Mouse (Mus musculus) lung, embryonic 15.5 days (tissue): ENCODE measurements at regions not wholly inside any gene's neighbourhood (a gene's known extent, or its start where the extent isn't known, plus 50 kb on each side); places are given as distances from the start of the nearest gene placed in this dataset.

Source experiments
- ATAC-seq: fragments of 200-750 bp; cut with Nextera tagmentation; 2 replicates; pipeline ENCODE4 v1.8.0; 2017; ENCODE audit warnings: moderate number of reproducible peaks, borderline replicate concordance; ENCODE audit not compliant: low FRiP score, low TSS enrichment; ENCODE audit errors: extremely low read depth
- H3K27ac ChIP-seq: fragments of 300-500 bp; sonication (generic); 2 replicates; pipeline ENCODE4 v1.5.1; 2015; ENCODE audit warnings: moderate library complexity, mild to moderate bottlenecking, inconsistent platforms
- H3K27me3 ChIP-seq: fragments of 300-500 bp; sonication (generic); 2 replicates; pipeline ENCODE4 v1.6.1; 2015; ENCODE audit warnings: inconsistent platforms
- H3K36me3 ChIP-seq: fragments of 300-500 bp; sonication (generic); 2 replicates; pipeline ENCODE4 v1.6.1; 2015; ENCODE audit warnings: inconsistent platforms
- H3K4me1 ChIP-seq: fragments of 300-500 bp; sonication (generic); 2 replicates; pipeline ENCODE4 v1.6.1; 2015; ENCODE audit warnings: inconsistent platforms
- H3K4me2 ChIP-seq: fragments of 300-500 bp; sonication (generic); 2 replicates; pipeline ENCODE4 v1.6.1; 2015; ENCODE audit warnings: inconsistent platforms, mild to moderate bottlenecking, moderate library complexity
- H3K4me3 ChIP-seq: fragments of 300-500 bp; sonication (generic); 2 replicates; pipeline ENCODE4 v1.5.1; 2015; ENCODE audit warnings: mild to moderate bottlenecking, inconsistent platforms
- H3K9ac ChIP-seq: fragments of 300-500 bp; sonication (generic); 2 replicates; pipeline ENCODE4 v1.6.1; 2015; ENCODE audit warnings: inconsistent platforms
- H3K9me3 ChIP-seq: fragments of 300-500 bp; sonication (generic); 2 replicates; pipeline ENCODE4 v1.6.1; 2016; ENCODE audit warnings: inconsistent platforms
- WGBS: fragments of 180-500 bp; shearing (Covaris S2); methylation state at CpG from one replicate; pipeline ENCODE4 v1.1.7; 2015; 5-methylcytosine and 5-hydroxymethylcytosine counted together

GRCm38 (mm10) chr6:11647651-11648050 lies 259.6 kb downstream of the Ndufa4 start:
- WGBS, result 32% methylated on average over 1 of the region's 1 CpGs
- no peak overlapping the region for H3K4me2 ChIP-seq
- no peak for ATAC-seq
- H3K9me3 ChIP-seq, result no peaks in the 10 kb centered on the region
- no peaks in the 10 kb centered on the region for H3K4me1 ChIP-seq
- no peak overlapping the region for H3K4me3 ChIP-seq
- H3K27ac ChIP-seq, result no peak overlapping the region
- H3K27me3 ChIP-seq, result no peaks in the 10 kb centered on the region
- no peaks in the 10 kb centered on the region for H3K36me3 ChIP-seq
- no peak overlapping the region for H3K9ac ChIP-seq

GRCm38 (mm10) chr6:11613331-11613730 lies 294.0 kb downstream of the Ndufa4 start:
- Histone ChIP-seq H3K27ac (no peak overlapping the region), H3K4me1 (no peaks in the 10 kb centered on the region), H3K9me3 (no peaks in the 10 kb centered on the region), H3K4me3 (no peak overlapping the region), H3K9ac (no peak overlapping the region), H3K4me2 (no peak overlapping the region), H3K27me3 (no peaks in the 10 kb centered on the region), H3K36me3 (no peaks in the 10 kb centered on the region)
- no peak for ATAC-seq
- 58% methylated on average over 4 of the region's 4 CpGs for WGBS

DNA sequence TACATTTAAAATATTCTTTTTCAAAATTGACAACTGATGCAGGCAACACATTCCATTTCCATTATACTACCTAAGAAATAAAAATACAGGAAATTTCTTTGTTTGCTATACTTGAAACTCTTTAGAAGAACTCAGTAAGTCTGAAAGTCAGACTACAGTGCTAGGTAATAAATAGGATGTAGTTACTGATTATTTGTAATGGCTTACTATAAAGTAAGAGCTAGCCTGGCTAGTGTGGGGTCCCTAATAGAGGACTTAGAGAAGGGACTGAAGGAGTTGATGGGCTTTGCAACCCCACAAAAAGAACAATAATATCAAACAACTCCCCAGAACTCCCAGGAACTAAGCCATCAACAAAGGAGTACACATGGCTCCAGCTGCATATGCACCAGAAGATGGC lies 299.1 kb downstream of the Ndufa4 start:
- Histone ChIP-seq H3K9ac (no peak overlapping the region), H3K4me2 (no peak overlapping the region)
- no peak for ATAC-seq

GRCm38 (mm10) chr6:11607696-11608095 lies 299.6 kb downstream of the Ndufa4 start:
- Histone ChIP-seq H3K27ac (no peak overlapping the region), H3K4me3 (no peak overlapping the region), H3K9me3 (no peaks in the 10 kb centered on the region), H3K4me2 (no peak overlapping the region), H3K9ac (no peak overlapping the region), H3K4me1 (no peaks in the 10 kb centered on the region), H3K36me3 (no peaks in the 10 kb centered on the region), H3K27me3 (no peaks in the 10 kb centered on the region)
- no peak for ATAC-seq
- 59% methylated on average over 2 of the region's 2 CpGs for whole genome bisulfite sequencing

More for the DNA sequence above, 299.1 kb downstream of the Ndufa4 start:
- Histone ChIP-seq H3K27ac (no peak overlapping the region), H3K27me3 (no peaks in the 10 kb centered on the region), H3K4me3 (no peak overlapping the region), H3K36me3 (no peaks in the 10 kb centered on the region), H3K9me3 (no peaks in the 10 kb centered on the region), H3K4me1 (no peaks in the 10 kb centered on the region)

DNA sequence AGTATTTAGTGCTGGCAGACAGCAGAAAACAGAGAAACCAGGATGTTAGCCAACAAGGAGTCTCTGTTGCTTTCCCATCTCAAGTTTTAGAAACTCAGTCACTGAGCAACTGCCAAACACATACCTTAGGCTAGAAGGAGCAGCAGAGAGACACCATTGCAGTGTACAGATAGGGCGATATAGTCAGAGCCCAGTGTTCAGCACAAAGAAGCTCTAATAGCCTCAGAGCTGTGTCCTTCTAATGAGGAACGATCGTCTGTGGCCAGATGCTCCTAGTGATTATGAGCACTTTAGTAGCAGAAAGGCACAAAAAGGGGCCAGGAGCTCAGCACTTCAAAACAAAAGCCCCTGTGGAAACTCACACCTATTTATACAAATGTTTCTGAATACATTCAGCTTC lies 301.2 kb downstream of the Ndufa4 start:
- 67% methylated on average over 3 of the region's 3 CpGs for WGBS
- H3K4me1 ChIP-seq, result no peaks in the 10 kb centered on the region
- H3K9ac ChIP-seq, result no peak overlapping the region
- H3K4me3 ChIP-seq, result no peak overlapping the region
- ATAC-seq, result no peak
- no peaks in the 10 kb centered on the region for H3K9me3 ChIP-seq
- H3K36me3 ChIP-seq, result no peaks in the 10 kb centered on the region
- H3K4me2 ChIP-seq, result no peak overlapping the region
- H3K27ac ChIP-seq, result no peak overlapping the region
- no peaks in the 10 kb centered on the region for H3K27me3 ChIP-seq

DNA sequence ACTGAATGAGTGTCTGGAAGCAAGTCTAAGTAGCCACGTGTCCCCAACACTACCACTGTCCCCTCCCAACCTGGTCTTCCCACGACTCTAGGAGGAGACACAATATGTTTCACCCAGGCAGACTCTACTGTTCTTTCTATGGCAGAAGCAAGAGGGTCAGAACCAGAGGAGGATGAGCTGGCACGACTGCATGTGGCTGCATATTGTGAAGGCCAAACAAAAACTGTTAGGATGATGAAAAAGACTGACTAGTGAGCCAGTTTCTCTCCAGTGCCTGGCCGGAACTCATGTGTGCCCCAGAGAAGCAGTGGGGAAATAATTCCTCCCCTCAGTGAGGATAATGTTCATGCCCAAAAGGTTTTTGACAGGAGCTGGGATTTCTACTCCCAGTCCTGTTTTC lies 301.8 kb downstream of the Ndufa4 start:
- 60% methylated on average over 4 of the region's 4 CpGs for WGBS
- no peaks in the 10 kb centered on the region for H3K36me3 ChIP-seq
- H3K4me2 ChIP-seq, result no peak overlapping the region
- H3K9me3 ChIP-seq, result no peaks in the 10 kb centered on the region
- no peak overlapping the region for H3K9ac ChIP-seq
- H3K4me3 ChIP-seq, result no peak overlapping the region
- ATAC-seq, result no peak
- H3K4me1 ChIP-seq, result no peaks in the 10 kb centered on the region
- H3K27me3 ChIP-seq, result no peaks in the 10 kb centered on the region
- H3K27ac ChIP-seq, result no peak overlapping the region

GRCm38 (mm10) chr6:11594936-11595335 lies 312.4 kb downstream of the Ndufa4 start:
- no peaks in the 10 kb centered on the region for H3K36me3 ChIP-seq
- no peak overlapping the region for H3K4me2 ChIP-seq
- H3K27ac ChIP-seq, result no peak overlapping the region
- H3K9ac ChIP-seq, result no peak overlapping the region
- ATAC-seq, result no peak
- H3K4me1 ChIP-seq, result no peaks in the 10 kb centered on the region
- no peak overlapping the region for H3K4me3 ChIP-seq
- WGBS, result 43% methylated on average over 2 of the region's 2 CpGs
- no peaks in the 10 kb centered on the region for H3K27me3 ChIP-seq
- H3K9me3 ChIP-seq, result no peaks in the 10 kb centered on the region

DNA sequence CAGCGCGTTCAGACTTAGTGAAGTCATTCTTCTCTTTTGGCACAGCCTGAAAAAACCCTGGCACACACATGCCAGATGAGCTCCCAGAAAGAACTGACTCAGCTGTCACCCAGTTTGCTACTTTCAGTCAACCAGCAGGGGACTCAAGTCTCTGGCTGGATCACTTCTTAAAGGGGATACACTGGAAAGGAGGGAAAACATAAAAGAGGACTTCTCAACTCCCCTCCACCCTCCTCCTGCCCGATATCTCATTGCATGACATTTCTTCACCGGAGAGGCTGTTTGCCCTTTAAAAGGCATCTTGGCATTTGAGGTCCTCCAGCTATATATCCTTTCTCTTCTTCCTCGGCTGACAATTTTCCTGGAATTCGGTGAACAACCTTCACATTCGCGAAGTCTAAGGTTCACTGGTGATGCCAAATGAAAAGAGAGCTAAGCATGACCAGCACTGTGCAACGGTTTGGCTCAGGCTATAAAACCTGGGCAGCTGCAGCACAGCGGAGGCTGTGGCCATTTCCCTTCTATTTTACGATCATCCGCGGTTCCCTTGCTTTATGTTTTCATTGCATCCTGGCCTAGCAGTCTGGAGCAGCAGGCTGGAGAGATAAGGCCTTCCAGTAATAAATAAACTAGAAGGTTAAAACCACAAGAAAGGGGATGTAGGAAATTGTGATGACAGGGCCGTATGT lies 313.6 kb downstream of the Ndufa4 start:
- no peak overlapping the region for H3K27ac ChIP-seq
- H3K4me3 ChIP-seq, result no peak overlapping the region
- H3K9me3 ChIP-seq, result no peaks in the 10 kb centered on the region
- H3K4me2 ChIP-seq, result no peak overlapping the region
- H3K36me3 ChIP-seq, result no peaks in the 10 kb centered on the region
- WGBS, result 51% methylated on average over 14 of the region's 14 CpGs
- ATAC-seq, result 0 out of 2 replicates have a peak, but pooled peaks have one; percentile 35
- no peak overlapping the region for H3K9ac ChIP-seq
- no peaks in the 10 kb centered on the region for H3K27me3 ChIP-seq
- no peaks in the 10 kb centered on the region for H3K4me1 ChIP-seq

- ATAC-seq, result no peak
- Histone ChIP-seq H3K4me3 (no peak overlapping the region), H3K4me2 (no peak overlapping the region), H3K27me3 (no peaks in the 10 kb centered on the region), H3K9me3 (no peaks in the 10 kb centered on the region), H3K4me1 (no peaks in the 10 kb centered on the region), H3K9ac (no peak overlapping the region), H3K27ac (no peak overlapping the region), H3K36me3 (no peaks in the 10 kb centered on the region)
- 85% methylated on average over 5 of the region's 5 CpGs for WGBS
Observed at GRCm38 (mm10) chr6:11576091-11576490, 331.2 kb downstream of the Ndufa4 start.

DNA sequence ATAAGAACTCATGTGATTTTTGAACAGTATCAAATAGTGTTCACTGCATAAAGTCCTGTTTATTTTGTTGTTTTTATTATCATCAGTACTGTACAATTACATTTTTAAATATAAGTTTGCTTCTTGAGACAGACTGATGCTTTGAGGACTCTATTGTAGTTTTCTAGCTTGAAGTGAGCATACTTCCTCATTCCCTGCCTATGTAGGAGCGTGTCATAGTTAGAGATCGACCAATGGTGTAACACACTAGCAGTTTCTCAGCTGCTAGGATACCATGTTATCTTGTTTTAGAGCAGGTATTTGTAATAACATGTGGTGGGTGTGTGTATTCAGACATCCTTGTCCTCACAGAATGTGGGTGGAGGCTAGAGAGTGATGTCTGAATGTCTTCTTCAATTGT lies 342.1 kb downstream of the Ndufa4 start:
- H3K36me3 ChIP-seq, result no peaks in the 10 kb centered on the region
- ATAC-seq, result no peak
- no peak overlapping the region for H3K4me2 ChIP-seq
- no peak overlapping the region for H3K4me3 ChIP-seq
- H3K9me3 ChIP-seq, result no peaks in the 10 kb centered on the region
- H3K4me1 ChIP-seq, result no peaks in the 10 kb centered on the region
- 78% methylated on average over 2 of the region's 2 CpGs for WGBS
- no peak overlapping the region for H3K9ac ChIP-seq
- H3K27ac ChIP-seq, result no peak overlapping the region
- H3K27me3 ChIP-seq, result no peaks in the 10 kb centered on the region

DNA sequence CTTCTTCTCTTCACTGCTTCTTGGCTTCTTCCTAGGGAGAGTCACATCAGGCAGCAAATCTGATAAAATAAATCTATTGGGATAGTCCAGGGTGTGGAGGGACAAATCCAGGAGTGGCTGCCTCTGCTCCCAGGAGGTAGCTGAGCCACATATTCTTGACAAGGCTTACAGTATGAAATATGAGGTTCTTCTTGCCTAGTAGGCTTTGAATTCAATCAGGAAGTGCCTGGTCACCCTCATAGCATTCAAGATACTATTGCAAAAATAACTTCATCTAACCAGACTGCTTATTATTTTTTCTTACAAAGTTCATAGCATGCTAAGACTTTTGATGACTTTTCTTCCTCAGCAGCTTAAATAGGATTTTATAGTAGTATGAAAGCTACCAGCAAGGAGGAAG lies 356.8 kb downstream of the Ndufa4 start:
- H3K27ac ChIP-seq, result no peak overlapping the region
- H3K36me3 ChIP-seq, result no peaks in the 10 kb centered on the region
- no peak overlapping the region for H3K4me3 ChIP-seq
- no peaks in the 10 kb centered on the region for H3K4me1 ChIP-seq
- no peaks in the 10 kb centered on the region for H3K9me3 ChIP-seq
- H3K4me2 ChIP-seq, result no peak overlapping the region
- ATAC-seq, result no peak
- no peak overlapping the region for H3K9ac ChIP-seq
- no peaks in the 10 kb centered on the region for H3K27me3 ChIP-seq

GRCm38 (mm10) chr6:11547318-11547717 lies 360.0 kb downstream of the Ndufa4 start:
- ATAC-seq, result no peak
- Histone ChIP-seq H3K36me3 (no peaks in the 10 kb centered on the region), H3K9ac (no peak overlapping the region), H3K4me1 (no peaks in the 10 kb centered on the region), H3K4me3 (no peak overlapping the region), H3K27me3 (no peaks in the 10 kb centered on the region), H3K4me2 (no peak overlapping the region), H3K9me3 (no peaks in the 10 kb centered on the region), H3K27ac (no peak overlapping the region)
